Mouse (Mus musculus) 3134 (cell line): ENCODE measurements around the gene H2afv.

ENCODE experiments used
- DNase-seq: peaks from one replicate; pipeline ENCODE4 v3.0.0-alpha.2; 2011; ENCODE audit warnings: low spot score; ENCODE audit not compliant: insufficient read length; ENCODE audit errors: extremely low read depth

The H2afv gene

GRCm38 (mm10) chr11:6444077-6444853, at the start of gene H2afv:
Gene H2afv (minus strand): TSS chr11:6444443.
- DNase-seq = peak; percentile 98

- peak; percentile 38 for DNase-seq
Measured at GRCm38 (mm10) chr11:6489691-6490503, 45.7 kb upstream of the H2afv start.

- DNase-seq = peak; percentile 26
Measured at GRCm38 (mm10) chr11:6489257-6489656, 45.0 kb upstream of the H2afv start.

- DNase-seq = no peak
Measured at GRCm38 (mm10) chr11:6488041-6488684, 43.9 kb upstream of the H2afv start.

DNA sequence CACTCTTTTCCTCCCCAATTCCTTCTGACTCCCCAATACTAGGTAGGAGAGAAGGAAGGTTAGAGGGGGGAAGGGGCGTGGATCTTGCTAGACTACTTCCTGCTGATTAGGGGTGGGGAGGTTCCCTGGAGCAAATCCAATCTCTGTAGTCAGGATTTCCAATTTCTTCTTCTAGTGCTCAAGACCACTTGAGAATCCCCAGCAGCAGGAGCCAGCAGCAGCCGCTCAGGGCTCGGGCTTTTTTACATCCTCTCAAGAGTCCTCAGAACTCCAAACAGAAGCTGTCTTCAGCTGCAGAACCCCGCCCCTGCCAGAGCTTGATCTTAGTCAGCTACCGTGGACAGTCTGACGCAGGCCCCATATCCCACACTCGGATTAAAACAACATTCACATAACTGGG, 43.3 kb upstream of the H2afv start:
- no peak for DNase-seq

DNA sequence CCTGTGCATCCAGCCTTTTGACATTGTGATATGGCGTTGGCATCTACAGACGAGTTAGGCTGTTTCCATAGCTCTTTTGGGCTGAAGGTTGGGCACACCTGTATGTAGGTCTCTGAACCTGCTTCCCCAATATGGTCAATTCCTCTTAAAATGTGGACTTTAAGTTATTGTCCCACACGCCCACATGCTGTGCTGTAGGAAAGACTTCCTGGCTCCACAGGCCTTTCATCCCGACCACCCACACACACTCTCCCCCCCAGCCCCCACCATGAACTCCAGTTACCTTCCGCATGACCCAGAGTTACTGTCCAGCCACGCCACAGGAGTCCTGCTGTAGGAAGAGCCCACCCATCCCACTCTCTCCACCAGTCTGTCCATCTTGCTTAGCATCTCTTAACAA, 42.7 kb upstream of the H2afv start:
- no peak for DNase-seq

DNA sequence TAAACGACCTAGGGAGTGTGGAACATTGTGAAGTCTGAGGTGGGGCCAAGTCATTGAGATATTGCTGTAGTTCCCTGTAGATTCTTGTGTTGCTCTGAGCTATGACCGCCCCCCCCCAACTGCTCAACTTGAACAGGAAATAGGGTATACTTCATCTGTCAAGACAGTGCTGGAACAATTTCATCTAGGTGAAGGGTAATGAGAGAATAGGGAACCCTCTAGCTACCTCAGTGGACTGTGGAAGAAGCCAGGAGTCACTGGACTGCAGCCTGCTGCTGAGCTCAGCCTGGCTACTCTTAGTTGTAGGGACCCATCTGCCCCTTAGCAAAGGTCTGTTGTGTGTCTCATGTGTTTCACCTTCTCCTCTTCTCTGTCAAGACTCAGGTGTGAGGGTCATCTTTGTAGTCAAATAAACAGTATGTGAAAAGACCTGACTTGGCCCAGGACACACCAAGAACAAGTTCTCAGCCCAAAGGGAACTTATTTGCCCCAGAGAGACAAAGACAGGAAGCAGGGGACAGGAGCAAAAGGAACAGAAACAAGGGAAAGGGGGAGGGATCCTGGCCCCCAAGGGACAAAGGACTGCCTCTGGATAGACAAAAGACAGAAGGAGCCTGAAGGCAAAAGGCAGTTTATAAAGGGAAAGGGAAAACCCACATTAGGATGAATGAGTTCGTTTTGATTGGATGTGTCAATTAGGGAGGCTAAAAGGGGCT, 40.2 kb upstream of the H2afv start:
- no peak for DNase-seq

DNA sequence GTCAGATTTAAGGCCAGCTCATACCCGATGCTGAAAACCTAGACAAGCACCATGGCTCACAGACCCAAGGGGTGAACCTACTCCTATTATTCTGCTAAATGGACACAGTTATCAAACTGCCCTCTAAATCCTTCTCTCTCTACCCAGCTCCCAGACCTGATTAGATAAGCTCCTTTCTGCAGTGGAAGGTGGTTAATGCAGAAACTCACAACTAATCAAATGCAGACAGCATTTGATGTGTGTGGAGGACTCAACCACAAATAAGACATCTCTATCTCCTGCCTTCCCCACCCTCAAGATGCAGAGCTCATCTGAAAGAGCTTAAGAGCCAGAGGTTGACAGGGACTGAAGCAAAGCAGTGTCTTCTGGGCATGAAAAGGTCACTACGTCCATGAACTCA, 38.9 kb upstream of the H2afv start:
- DNase-seq = no peak

DNA sequence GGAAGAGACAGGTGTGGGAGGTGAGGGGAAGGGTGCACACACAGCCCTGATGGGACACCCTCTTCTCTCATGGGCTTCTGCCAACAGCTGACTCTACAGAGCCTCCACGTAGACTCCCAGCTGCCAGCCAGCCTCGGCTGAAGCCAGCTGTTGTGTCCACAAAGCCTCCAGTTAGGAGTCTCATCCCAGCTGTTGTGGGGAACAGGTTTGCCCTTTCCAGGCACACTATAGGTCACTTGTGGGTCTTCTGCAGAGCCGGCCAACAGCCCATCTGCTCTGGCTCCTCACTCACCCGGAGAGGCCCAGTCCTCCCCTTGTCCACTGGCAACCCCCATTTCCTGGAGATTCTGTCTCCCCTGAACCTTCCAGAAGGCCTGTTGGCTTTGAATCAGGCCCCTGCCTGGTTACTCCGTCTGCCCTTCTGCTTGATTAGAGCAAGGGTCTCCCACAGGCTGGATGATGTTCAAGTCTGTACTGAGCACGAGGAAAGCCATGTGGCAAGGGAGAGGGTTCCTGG, 37.5 kb upstream of the H2afv start:
- no peak for DNase-seq

GRCm38 (mm10) chr11:6480681-6481405, 36.6 kb upstream of the H2afv start:
- DNase-seq = no peak

GRCm38 (mm10) chr11:6480191-6480590, 35.9 kb upstream of the H2afv start:
- no peak for DNase-seq

GRCm38 (mm10) chr11:6479231-6479630, 35.0 kb upstream of the H2afv start:
- no peak for DNase-seq

GRCm38 (mm10) chr11:6477350-6477749, 33.1 kb upstream of the H2afv start:
- DNase-seq = no peak

GRCm38 (mm10) chr11:6476876-6477275, 32.6 kb upstream of the H2afv start:
- DNase-seq = no peak

- DNase-seq = peak; percentile 85
Measured at GRCm38 (mm10) chr11:6475867-6476484, 31.7 kb upstream of the H2afv start, which contains the start of gene Purb. Gene Purb (minus strand): TSS chr11:6475917.

DNA sequence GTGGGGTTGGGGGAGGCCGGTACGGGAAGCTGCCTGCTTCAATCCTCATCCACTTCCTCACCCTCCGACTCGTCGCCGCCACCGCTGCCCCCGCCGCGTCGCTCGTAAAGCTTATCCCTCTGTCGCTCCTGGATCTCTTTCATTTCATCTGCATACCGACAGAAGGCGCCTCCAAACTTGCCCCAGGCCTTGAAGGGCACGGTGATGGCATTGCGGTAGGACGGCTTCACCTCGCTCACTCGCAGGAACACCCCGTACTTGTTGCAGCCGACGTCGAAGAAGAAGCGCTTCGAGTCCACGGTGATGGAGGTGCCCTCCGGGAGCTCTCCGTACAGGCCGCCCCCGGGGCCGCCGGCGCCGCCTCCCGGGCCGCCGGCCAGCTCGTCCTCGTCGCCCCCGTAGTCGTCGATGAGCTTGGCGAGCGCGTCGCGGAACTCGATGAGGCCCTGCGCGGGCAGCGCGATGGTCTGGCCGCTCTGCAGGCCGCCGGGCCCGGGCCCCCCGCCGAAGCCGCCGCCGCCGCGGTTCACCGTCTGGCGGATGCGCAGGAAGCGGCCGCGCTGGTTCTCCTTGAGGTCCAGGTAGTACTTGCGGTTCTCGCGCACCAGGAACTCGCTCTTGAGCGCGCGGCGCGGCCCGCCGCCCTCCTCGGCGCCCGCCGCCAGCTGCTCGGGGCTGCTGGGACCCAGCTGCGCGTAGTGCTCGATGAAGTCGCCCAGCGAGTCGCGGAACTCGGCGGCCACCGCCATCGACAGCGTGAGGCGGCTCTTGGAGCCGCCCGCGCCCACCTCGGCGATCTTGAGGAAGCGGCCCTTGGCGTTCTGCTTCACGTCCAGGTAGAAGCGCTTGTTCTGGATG, 30.9 kb upstream of the H2afv start:
- DNase-seq = peak; percentile 82

- no peak for DNase-seq
Measured at GRCm38 (mm10) chr11:6474381-6474780, 30.1 kb upstream of the H2afv start.

GRCm38 (mm10) chr11:6472076-6472475, 27.8 kb upstream of the H2afv start:
- DNase-seq = no peak
